Mouse (Mus musculus) G1E (cell line): ENCODE data around the gene Vcl.

Experiments
- CTCF ChIP-seq: IDR thresholded peaks from 2 replicates; pipeline ENCODE4 v1.5.1; 2012; ENCODE audit warnings: low read depth, low read length, inconsistent platforms, mixed read lengths
- GATA1 ChIP-seq: IDR thresholded peaks from 2 replicates; pipeline ENCODE4 v1.6.1; 2012; ENCODE audit warnings: borderline replicate concordance, low read length, inconsistent platforms, mixed read lengths
- GATA2 ChIP-seq: IDR thresholded peaks from 2 replicates; pipeline ENCODE4 v1.6.1; 2012; ENCODE audit warnings: low read depth, low read length, inconsistent platforms, borderline replicate concordance
- TAL1 ChIP-seq: conservative IDR thresholded peaks from 2 replicates; pipeline ENCODE4 v1.6.1; 2012; ENCODE audit warnings: low read depth, low read length, inconsistent platforms, mixed read lengths

- TF ChIP-seq CTCF: no peak
- TF ChIP-seq GATA1: no peak
- TF ChIP-seq TAL1: no peak
- no peak for TF ChIP-seq GATA2
These were observed 33.7 kb downstream of the Vcl start for GRCm38 (mm10) chr14:20962906-20963305.
